Mouse (Mus musculus): ENCODE results near the gene Cct6b.

- no peak for TF ChIP-seq CTCF (IDR thresholded peaks at IDR 0.05; ENCODE audit: borderline replicate concordance, extremely low read depth, insufficient read depth, insufficient read length)
- TF ChIP-seq POLR2A (IDR thresholded peaks at IDR 0.05; ENCODE audit: borderline replicate concordance, extremely low read depth, insufficient read depth, insufficient read length, poor library complexity, severe bottlenecking), result no peak
These were observed 68.2 kb downstream of the Cct6b start for GRCm38 (mm10) chr11:82695930-82696329.
